Mouse (Mus musculus): Measurements from ENCODE around the gene Myo6.

GRCm38 (mm10) chr9:80161451-80161850 is 3.4 kb upstream of the Myo6 start:
- no peak for TF ChIP-seq CTCF (IDR thresholded peaks at IDR 0.05; ENCODE audit: borderline replicate concordance, insufficient read depth, low read length)
- no peak for TF ChIP-seq POLR2A (IDR thresholded peaks at IDR 0.05; ENCODE audit: low read depth, low read length)

Measured in embryonic fibroblast, embryonic 13.5 days (primary cell).